In the genomic region with DNA sequence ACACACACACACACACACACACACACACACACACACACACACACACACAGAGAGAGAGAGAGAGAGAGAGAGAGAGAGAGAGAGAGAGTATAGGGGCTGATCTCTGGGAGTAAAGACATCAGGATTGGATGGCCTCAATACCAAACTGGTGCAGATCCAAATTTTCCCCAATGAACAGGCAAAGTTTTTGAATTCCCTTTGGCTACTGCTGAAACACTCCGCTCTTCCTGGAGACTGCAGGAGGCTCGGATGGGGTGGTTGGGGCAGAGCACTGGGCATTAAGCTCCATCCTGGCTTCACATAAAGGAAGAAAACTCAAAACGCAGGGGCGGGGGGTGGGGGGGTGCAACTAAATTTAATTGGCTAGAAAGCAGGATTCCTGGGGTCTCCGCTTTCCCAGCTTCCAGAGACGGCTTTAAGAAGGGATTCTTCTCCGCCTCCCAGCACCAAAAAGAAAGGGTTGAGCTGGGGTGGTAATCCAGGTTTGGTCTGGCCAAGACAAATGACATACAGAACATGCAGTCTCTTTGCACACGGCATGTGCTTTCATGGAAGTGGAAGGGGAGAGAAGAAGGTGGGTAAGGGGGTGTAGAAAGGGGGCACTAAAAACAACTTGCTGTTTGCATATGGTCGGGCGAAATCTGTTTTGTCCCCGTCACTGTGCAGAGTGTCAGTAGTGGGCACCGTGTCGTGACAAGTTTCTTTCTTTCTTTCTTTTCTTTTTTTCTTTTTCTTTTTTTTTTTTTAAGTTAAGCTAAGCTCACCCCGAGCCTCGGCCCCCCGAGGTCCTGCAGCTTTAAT, we compare ENCODE assay signal across 15 mouse cellular contexts. TPM values are rescaled to one million over a fixed set of nuclear protein-coding genes. Genes with fewer than 3 reads are reported as not detected.
DNase-seq lines count a peak whose midpoint lies in the region; ATAC-seq and TF ChIP-seq lines count a peak whose summit lies in the region.
"Had no signal": no experiment of that assay in that cellular context is flagged by ENCODE, and none has a peak within 500 bp of the region (broad histone marks: within the 10 kb centered on the region; RNA-seq: fewer than 3 reads in every experiment).

No protein-coding gene starts in this region.

- no peak overlapping the region for H3K4me3 ChIP-seq in embryonic facial prominence, embryonic 13.5 days
- H3K4me3 ChIP-seq in forebrain, embryonic 13.5 days = no peak overlapping the region
- H3K4me3 ChIP-seq in hindbrain, embryonic 15.5 days = peak overlapping the region; percentile 25
- peak overlapping the region; percentile 15; the same call in 1 of the 2 replicates for H3K4me3 ChIP-seq in midbrain, postnatal 0 days (ENCODE audit: low read depth, low read length)

- peaks cover 93% of the 10 kb centered on the region for H3K27me3 ChIP-seq in embryonic facial prominence, embryonic 13.5 days
- peaks cover 96% of the 10 kb centered on the region for H3K27me3 ChIP-seq in forebrain, embryonic 13.5 days
- H3K27me3 ChIP-seq in hindbrain, embryonic 15.5 days = peaks cover 78% of the 10 kb centered on the region
- H3K27me3 ChIP-seq in midbrain, postnatal 0 days (ENCODE audit: insufficient read depth, low read length) = peaks cover 43% of the 10 kb centered on the region

- no peak overlapping the region for H3K27ac ChIP-seq in embryonic facial prominence, embryonic 13.5 days
- H3K27ac ChIP-seq in forebrain, embryonic 13.5 days = peak overlapping the region; percentile 19; the same call in 1 of the 2 replicates
- H3K27ac ChIP-seq in hindbrain, embryonic 15.5 days (replicated peaks) = peak overlapping the region; percentile 63
- 0 out of 2 replicates have a peak overlapping the region, but pooled peaks have one; percentile 21 for H3K27ac ChIP-seq in midbrain, postnatal 0 days (ENCODE audit: low read depth, low read length)

- peak overlapping the region; percentile 18 for H3K4me2 ChIP-seq in embryonic facial prominence, embryonic 13.5 days
- H3K4me2 ChIP-seq in forebrain, embryonic 13.5 days = peak overlapping the region; percentile 49
- peak overlapping the region; percentile 48 for H3K4me2 ChIP-seq in hindbrain, embryonic 15.5 days
- H3K4me2 ChIP-seq in midbrain, postnatal 0 days (ENCODE audit: low read depth, low read length, poor library complexity, severe bottlenecking) = peak overlapping the region; percentile 29
- H3K4me2 ChIP-seq: heart, embryonic 11.5 days; lung, embryonic 14.5 days had no signal

- no peak for ATAC-seq in embryonic facial prominence, embryonic 13.5 days (ENCODE audit: insufficient number of reproducible peaks, insufficient read depth, low FRiP score, low TSS enrichment, low read depth)
- ATAC-seq in forebrain, embryonic 13.5 days = peak; percentile 36; the same call in 1 of the 2 replicates
- ATAC-seq in hindbrain, embryonic 15.5 days (ENCODE audit: low FRiP score, low read depth) = 0 out of 2 replicates have a peak, but pooled peaks have one; percentile 7
- no peak for ATAC-seq in midbrain, postnatal 0 days (ENCODE audit: low FRiP score)

- TF ChIP-seq CTCF in midbrain, postnatal 0 days (IDR thresholded peaks at IDR 0.05) = no peak

- H3K9ac ChIP-seq in embryonic facial prominence, embryonic 13.5 days = no peak overlapping the region
- no peak overlapping the region; the same call in 1 of the 2 replicates for H3K9ac ChIP-seq in forebrain, embryonic 13.5 days
- H3K9ac ChIP-seq in hindbrain, embryonic 15.5 days = no peak overlapping the region
- no peak overlapping the region for H3K9ac ChIP-seq in midbrain, postnatal 0 days (replicated peaks; ENCODE audit: low read length, poor library complexity, severe bottlenecking)
- H3K9ac ChIP-seq: lung, embryonic 14.5 days had no signal

- H3K4me1 ChIP-seq in embryonic facial prominence, embryonic 13.5 days = 0 out of 2 replicates have a peak, but pooled peaks cover 3% of the 10 kb centered on the region
- H3K4me1 ChIP-seq in forebrain, embryonic 13.5 days = peaks cover 50% of the 10 kb centered on the region
- peaks cover 28% of the 10 kb centered on the region for H3K4me1 ChIP-seq in hindbrain, embryonic 15.5 days (replicated peaks)
- H3K4me1 ChIP-seq in midbrain, postnatal 0 days (ENCODE audit: insufficient read depth, low read length) = peaks cover 2% of the 10 kb centered on the region; the same call in 1 of the 2 replicates

- no peaks in the 10 kb centered on the region for H3K9me3 ChIP-seq in embryonic facial prominence, embryonic 13.5 days
- H3K9me3 ChIP-seq in forebrain, embryonic 13.5 days (replicated peaks) = no peaks in the 10 kb centered on the region
- H3K9me3 ChIP-seq in hindbrain, embryonic 15.5 days = no peaks in the 10 kb centered on the region
- H3K9me3 ChIP-seq in midbrain, postnatal 0 days (ENCODE audit: low read length) = no peaks in the 10 kb centered on the region

- 35% methylated on average over 16 of the region's 16 CpGs for WGBS in embryonic facial prominence, embryonic 13.5 days
- 4% methylated on average over 16 of the region's 16 CpGs for WGBS in forebrain, embryonic 13.5 days
- 11% methylated on average over 16 of the region's 16 CpGs for WGBS in hindbrain, embryonic 15.5 days
- WGBS in midbrain, postnatal 0 days = 8% methylated on average over 16 of the region's 16 CpGs

- no peaks in the 10 kb centered on the region for H3K36me3 ChIP-seq in embryonic facial prominence, embryonic 13.5 days
- H3K36me3 ChIP-seq in forebrain, embryonic 13.5 days (ENCODE audit: poor library complexity, severe bottlenecking) = no peaks in the 10 kb centered on the region
- no peaks in the 10 kb centered on the region for H3K36me3 ChIP-seq in hindbrain, embryonic 15.5 days
- no peaks in the 10 kb centered on the region for H3K36me3 ChIP-seq in midbrain, postnatal 0 days (ENCODE audit: insufficient read depth, low read length)

- DNase-seq in midbrain, postnatal 0 days (ENCODE audit: low spot score) = peak; percentile 53
- no peak for DNase-seq in frontal cortex, adult 2 months (ENCODE audit: extremely low spot score in 1 of 2, low spot score in 1 of 2)
- no peak for DNase-seq in ovary, postnatal 14 days (ENCODE audit: low spot score)
- DNase-seq in right cerebral cortex, postnatal 36 days (ENCODE audit: low spot score in 2 of 2) = no peak
- DNase-seq: cerebellum, adult 18-20 months; gastrocnemius, postnatal 10 days; lung, embryonic 14.5 days; thymus, adult 2 months had no signal

RNA-seq across cellular contexts. Expression of a gene that starts 31.3 kb away (rescaled TPM):
- polyA plus RNA-seq in embryonic facial prominence, embryonic 13.5 days (2015; fragmentation: Nextera tagmentation; extraction: Ambion mirVana) = 1.4 and 3.4 TPM in 2 replicates
- 7.5 and 8.7 TPM in 2 replicates for polyA plus RNA-seq in forebrain, embryonic 13.5 days (2015; fragmentation: Nextera tagmentation; extraction: Ambion mirVana)
- 121 and 136 TPM in 2 replicates for polyA plus RNA-seq in hindbrain, embryonic 15.5 days (2015; fragmentation: Nextera tagmentation; extraction: Ambion mirVana)
- total RNA-seq in midbrain, postnatal 0 days (2014; rRNA removed) = 153 and 196 TPM in 2 replicates
- 167 and 180 TPM in 2 replicates for polyA plus RNA-seq in midbrain, postnatal 0 days (2015; fragmentation: Nextera tagmentation; extraction: Ambion mirVana)
- polyA plus RNA-seq in frontal cortex, adult 2 months (2012; rRNA removed) = 163 and 191 TPM in 2 replicates
- total RNA-seq: hematopoietic stem cell, adult 5-6 weeks; megakaryocyte progenitor cell, adult 5-6 weeks had no signal
- polyA plus RNA-seq: heart, embryonic 11.5 days; kidney, embryonic 14.5 days had no signal

Comparison
In these comparisons a context has a peak if more than half of its experiments do, and no peak if none do; other contexts are left out.
1. ATAC-seq: peak in forebrain, embryonic 13.5 days (single experiment) and hindbrain, embryonic 15.5 days (single experiment); none in embryonic facial prominence, embryonic 13.5 days (single experiment) and midbrain, postnatal 0 days (single experiment).
2. H3K4me3 ChIP-seq: peak in hindbrain, embryonic 15.5 days (single experiment) and midbrain, postnatal 0 days (single experiment); none in embryonic facial prominence, embryonic 13.5 days (single experiment) and forebrain, embryonic 13.5 days (single experiment).
3. RNA of a gene that starts 31.3 kb away (polyA plus RNA-seq): 167 to 180 TPM in midbrain, postnatal 0 days, 163 to 191 TPM in frontal cortex, adult 2 months and 121 to 136 TPM in hindbrain, embryonic 15.5 days; 7.5 to 8.7 TPM in forebrain, embryonic 13.5 days and 1.4 to 3.4 TPM in embryonic facial prominence, embryonic 13.5 days; every median in the first group is over 10 times any median in the second.
4. Peak in every context shown above with its lines, with median percentiles within 50 percentile points of each other: H3K4me2 ChIP-seq.